Mouse (Mus musculus) natural killer cell, adult 2 months (primary cell): ENCODE results near the gene Zfp326.
"Not testable (repeated sequence)": the region's sequence is repeated elsewhere in the genome, so short reads cannot be mapped to it uniquely, and the experiment has no call there.

Experiments used
- DNase-seq, 2 experiments: peaks; one replicate each; pipeline ENCODE4 v3.0.0; 2022; ENCODE audit warnings: low spot score in 2 of 2

Zfp326 gene

DNA sequence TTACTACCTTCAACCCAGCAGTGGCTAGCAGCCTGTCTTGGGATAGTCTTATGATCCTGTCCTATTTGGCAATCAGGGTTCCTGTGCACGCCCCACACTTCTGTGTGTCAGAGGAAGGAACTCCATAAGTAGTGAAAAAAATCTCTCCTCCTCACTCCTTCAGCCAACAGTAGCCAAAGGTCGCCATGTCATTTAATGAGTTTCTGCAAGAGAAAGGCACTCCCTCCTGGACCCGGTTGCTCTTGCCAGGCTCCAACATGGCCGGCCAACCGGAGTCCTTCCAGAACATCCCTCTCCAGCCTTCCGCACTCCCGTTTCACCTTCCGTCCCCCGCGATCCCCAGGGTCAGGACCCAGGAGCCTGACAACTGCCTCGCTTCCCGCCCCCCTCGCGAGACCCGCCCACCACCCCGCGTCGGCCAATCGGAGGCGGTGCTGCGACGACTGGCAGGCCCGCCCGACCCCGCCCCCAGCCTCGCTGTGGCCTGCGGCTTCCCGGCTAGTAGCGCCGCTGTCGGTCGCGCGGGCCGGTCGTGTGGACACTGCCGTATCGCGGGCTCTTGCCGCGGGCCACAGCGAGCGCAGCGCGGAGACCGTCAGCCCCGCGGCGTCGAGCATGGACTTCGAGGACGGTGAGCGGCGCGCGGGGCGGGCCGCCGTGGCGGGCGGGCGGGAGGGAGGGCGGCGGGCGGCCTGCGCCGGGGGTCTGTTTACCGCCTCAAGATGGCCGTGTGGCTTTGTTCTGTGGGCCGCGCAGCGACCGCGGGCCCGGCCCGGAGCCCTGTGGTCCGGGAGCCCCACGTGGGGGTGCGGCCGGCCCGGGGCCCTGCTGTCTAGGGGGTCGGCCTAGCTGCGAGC lies at the start of gene Zfp326:
Zfp326 (plus strand) TSS at position 498 of the 857 bp plus-strand sequence.
- peak; percentile 71 to 81 for DNase-seq

DNA sequence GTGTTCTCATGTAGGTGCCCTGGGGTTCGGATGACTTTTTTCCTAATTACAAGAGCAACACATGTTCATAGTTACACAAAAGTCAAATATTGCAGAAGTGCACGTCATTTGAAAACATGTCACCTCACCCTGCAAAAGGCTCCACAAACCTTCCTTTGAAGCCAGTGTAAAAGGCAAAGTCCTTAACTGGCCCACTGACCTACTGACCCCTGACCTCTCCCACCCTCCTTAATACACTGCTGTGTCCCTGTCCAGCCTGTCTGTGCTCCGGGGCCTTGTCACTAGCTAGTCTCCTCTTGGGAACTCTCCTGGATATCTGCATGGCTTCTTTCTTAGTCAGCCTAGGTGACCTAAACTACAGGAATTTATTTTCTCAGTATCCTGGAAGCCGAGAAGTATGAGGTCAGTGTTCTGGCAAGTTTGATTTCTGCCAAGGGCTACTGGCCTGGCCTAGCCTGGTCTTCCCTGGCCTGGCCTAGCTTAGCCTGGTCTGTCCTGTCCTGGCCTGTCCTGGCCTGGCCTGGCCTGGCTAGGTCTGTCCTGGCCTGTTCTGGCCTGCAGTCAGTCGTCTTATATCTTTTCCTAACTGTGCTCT lies 49.4 kb upstream of the Zfp326 start:
- no peak for DNase-seq

DNA sequence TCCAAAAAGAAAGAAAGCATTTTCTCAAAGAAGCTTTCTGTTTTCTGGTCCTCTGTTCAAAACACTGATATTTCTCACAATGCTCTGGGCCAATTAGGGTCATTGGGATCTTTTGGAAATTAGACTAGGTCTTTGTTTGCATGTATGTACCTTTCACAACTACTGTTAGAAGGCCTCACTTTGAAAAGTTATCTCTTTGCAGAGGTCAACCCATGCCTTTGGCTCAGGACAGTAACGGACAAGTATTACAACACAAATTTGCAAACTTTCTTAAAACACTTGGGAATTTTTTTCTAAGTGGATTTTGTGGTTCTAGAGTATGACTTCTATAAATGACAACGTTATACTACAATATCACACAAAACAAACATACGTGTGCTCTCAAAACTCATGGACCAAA lies 48.3 kb upstream of the Zfp326 start:
- DNase-seq, result no peak

DNA sequence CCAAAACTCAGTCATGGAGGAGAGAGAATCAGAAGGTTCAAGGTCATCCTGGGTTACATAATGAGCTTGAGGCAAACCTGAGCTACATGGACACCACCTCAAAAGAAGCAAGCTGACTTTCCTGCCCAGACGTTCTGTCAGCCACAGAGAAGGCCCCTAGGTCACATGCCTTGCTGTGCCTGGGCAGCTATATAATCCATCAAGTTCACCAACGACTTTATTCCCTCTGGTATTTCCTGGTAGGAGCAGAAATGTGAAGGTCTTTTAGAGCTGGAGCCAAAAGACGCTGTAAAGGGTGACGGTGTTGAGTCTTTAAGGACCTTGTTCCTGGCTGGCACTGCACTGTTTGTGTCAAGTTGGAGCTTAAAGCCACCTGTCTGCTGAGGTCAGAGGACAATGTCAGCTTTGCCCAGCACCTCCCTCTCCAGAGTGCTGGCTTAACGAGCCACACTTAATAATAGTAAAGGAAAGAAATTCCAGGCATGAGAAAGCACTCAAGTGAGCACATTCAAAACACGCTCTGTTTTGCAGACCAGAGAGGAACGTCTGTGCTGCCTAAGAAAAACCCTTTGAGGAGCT lies 47.3 kb upstream of the Zfp326 start:
- no peak for DNase-seq

DNA sequence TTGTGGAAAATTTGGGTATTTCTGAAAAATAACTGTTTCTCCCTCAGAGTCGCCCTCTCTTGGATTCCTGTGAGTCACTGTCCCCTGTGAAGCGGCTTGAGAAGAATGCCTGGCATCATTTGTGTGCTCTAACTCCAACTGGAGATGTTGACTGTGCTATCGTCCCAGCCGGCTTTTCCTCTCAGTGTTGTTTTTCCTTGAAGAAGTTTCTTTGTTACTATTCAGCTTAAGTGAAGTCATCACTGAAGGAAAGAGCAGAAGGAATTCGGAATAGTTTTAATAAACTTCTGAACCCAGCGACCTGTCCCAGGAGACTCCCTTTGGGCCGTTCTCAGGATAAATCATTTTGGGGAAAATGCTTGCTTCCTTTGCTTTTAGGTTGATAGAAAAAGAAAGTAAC lies 44.2 kb upstream of the Zfp326 start:
- DNase-seq, result no peak

DNA sequence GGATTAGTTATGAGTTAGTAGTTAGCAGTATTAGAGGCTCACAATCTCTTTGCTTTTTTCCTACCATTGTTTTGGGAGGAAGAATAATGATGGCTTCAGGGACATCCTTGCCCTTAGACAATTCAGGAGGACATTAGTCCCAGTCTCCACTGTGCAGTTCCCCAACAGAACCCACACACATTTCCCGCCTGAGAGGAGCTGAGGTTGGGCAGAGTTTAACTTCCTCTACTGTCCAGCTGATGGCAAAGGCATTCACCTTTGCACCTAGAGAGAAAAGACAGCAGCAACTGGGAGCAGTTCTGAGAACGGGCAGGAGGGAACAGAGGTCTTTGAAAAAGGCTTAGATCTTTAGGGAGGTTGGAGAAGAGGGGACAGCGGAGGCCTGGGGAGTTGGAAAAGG lies 42.4 kb upstream of the Zfp326 start:
- no peak for DNase-seq

DNA sequence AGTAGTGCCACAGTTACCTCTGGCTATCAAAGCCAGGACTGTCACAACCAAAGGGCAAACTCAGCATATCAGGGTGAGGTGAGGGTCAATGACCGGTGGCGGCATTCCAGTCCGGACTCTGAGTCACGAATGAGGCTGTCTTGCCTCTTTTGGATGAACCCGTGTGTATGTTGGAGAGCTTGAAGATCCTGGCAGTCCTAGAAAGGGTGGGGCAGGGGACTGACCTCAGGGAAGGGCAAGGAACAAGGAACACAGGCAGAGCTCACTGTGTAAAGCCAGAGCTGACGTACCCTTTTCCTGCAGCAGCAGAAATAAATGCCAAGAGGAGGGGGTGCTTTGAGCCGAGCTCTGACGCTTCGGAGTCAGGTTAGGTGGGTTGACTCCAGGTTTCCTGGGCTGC lies 40.4 kb upstream of the Zfp326 start:
- no peak for DNase-seq

DNA sequence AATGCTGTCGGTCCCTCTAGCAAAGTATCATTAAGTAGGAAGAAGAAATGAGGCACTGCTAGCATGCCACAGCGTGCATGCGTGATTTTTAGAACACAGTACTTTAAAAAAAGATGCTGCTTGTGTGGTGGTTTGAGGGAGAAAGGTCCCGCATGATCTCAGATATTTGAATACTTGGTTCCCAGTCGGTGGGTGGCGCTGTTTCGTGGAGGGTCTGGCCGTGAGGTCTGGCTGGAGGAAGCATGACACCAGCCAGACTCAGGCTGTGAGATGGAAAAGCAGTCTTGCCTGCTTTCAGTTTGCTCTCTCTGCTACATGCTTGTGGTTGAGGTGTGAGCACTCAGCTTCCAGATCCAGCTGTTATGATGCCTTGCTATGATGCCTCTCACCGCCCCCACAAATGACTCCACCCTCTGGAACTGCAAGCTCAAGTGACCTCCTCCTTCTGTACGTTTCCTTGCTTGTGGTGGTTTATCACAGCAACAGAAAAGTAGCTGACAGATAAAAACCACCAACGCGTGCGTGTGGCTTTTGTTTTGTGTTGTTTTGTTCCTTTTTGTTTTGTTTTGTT lies 36.5 kb upstream of the Zfp326 start:
- DNase-seq, result peak in 1 of 2 experiments; percentile 13

DNA sequence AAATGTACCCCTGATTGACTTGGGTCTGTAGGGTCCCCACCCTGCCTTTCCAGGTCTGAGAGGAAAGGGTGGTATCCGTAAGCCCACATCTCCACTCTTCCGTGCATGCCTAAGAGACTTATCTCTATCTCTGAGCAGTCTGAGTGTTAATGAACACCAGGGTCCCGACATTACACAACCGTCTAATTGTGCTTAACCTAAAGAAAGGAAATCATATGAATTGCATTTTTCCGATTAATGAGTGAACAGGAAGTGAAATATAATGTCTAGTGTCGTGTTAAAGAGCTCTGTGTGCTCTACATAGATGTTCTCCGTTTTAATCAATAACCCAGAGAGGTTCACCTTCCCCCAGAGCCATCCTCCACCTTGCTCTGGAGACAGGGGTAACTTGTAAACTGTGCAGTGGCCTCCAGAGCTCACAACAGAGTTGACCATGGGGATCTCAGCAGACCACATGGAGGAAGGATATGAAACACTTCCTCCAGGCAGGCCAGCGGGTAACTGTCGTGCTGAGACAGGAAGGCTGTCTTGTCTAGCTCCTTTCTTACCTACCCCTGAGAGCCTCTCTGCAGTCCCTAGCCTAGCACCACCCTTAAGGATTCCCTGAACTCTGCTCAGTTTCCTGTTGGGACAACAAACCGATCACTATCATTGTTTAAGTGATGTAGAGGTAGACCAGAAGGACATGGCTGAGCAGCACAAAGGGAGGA lies 32.2 kb upstream of the Zfp326 start:
- DNase-seq, result no peak

DNA sequence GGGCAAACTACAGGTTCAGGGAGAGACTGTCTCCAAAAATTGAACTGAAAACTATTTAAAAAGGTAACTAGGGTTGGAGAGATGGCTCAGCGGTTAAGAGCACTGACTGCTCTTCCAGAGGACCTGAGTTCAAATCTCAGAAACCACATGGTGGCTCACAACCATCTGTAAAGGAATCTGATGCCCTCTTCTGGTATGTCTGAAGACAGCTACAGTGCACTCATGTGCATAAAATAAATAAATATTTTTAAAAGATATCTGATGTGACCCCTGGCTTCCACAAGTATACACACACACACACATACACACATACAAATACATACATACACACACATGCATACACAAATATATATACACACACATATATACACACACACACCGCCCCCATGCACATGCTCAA lies 31.3 kb upstream of the Zfp326 start:
- no peak for DNase-seq

DNA sequence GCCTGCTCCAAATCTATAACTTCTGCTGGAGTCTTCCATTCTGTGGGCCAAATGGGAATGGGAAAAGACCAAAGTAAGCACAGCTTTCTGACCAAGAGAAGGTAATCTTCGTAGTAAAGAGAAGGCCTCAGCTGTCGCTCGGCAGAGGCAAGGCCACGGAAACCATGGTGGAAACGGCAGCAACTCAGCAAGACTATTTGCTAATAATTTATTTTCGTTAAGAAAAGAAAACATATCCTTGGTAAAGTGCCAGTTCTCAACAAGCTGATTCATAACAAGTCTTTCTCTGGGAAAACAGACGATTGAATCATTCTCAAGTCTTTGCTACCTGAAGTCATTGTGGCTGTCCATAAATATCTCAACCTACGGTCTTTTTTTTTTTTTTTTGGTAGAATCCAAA lies 28.6 kb upstream of the Zfp326 start:
- DNase-seq, result no peak

DNA sequence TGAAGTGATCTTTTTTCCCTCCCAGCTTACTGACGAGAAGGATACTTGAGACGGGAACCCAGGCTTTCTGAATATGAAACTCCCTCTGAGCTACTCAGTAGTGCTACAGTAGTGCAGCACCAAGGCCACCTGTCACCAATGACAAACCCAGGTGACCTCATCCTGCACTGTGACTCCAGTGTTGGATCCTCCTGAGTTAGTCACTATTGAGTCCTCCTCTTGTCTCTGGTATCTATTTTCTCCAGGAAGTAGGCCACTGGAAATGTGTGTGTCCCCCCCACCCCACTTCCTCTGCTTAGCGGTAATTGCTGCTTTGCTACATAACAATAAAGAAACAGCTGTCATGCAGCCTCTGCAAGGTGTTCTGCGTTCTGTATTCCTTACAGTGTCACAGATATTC lies 27.1 kb upstream of the Zfp326 start:
- DNase-seq, result no peak

DNA sequence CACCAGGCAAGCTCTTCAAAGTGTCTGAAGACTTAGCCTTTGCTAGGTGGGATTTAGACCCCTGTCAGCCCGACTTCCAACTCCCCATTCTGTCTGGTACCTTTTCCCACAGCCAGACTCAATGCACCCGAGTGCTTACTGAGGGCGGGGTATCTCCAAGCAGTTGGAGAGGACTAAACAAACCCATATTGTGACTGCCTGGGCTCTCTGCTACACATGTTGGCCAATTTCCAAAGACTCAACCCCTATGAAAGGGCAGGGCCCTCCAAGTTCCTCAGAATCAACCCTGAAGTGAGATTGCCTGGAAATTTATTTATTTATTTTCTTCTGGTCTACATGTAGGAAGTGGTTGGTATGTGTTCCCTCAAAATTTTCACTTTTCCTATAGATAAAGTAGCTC lies 26.7 kb upstream of the Zfp326 start:
- no peak for DNase-seq

DNA sequence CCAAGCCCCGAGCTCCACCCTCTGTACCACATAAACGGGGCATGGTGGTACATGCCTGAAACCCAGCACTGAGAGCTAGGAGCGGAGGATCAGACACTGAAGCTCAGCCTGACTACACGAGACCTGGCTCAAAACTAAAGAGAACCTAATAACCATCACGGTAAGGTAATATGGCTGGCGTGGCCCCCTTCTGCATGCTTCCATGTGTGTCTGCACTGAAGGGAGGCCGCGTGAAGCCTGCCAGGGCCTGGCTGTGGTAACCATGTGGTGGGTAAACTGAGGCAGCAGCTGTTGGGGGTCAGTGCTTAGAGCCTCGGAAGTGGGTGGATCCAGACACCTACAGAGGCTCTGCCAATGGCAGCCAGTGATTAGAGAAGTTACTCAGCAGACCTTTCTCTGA lies 23.1 kb upstream of the Zfp326 start:
- no peak for DNase-seq

DNA sequence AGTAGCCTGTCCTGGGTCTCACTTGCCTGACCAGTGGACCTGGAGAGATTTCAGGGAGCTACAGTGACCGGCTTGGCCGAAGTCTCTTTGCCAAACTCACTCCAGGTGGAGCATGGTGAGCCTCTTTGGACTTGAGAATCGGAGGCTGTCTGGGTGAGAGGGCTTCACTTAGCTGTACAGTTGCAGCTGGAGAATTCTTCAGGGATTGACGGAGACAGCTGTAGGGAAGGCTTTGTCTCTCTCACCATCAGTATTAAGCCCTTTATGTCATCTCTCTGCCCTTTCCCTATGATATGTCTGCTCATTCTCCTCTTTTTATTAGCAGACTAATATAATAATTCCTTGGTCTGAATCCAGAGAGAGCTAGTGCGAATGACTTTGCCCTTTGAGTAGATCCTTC lies 18.9 kb upstream of the Zfp326 start:
- no peak for DNase-seq

DNA sequence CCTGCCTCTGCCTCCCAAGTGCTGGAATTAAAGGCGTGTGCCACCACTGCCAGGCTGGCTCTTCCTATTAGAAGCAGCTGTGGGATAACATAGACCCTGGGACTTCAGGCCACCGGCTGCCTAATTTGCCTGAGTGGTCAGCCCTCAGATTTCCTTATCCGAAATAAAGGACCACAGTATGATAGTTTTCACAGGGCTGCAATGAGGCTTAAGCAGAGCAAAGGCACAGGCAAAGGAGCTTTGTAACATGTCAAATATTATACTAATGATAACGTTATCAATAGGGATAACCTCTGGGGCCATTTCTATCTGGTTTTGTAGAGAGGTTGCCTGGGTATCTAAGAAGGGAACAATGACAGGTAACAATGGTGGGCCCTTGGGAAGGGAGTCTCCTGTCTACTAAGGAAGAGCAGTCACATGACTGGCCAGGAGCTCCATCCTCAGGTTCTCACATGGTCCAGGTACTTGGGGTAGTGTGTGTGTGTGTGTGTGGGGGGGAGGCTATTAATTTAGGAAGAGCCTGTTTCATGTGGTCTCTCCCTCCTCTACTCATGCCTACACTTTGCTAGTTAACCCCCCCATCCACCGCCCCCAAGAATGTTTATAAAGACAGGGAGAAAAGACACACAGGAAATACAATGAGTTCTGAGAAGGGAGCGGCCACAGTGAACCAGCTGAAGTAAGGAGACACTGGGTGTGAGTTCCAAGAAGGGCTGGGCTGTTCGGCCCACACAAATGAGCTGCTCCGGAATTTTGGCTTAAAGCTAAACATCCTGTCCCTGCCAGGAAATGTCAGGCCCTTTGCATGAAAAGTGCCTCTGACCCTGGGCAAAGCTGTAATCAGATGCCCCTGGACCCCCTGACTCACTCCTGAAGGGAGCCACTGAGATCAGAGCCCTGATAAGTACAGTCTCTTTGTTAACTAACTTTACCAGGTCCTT lies 17.3 kb upstream of the Zfp326 start:
- no peak for DNase-seq

DNA sequence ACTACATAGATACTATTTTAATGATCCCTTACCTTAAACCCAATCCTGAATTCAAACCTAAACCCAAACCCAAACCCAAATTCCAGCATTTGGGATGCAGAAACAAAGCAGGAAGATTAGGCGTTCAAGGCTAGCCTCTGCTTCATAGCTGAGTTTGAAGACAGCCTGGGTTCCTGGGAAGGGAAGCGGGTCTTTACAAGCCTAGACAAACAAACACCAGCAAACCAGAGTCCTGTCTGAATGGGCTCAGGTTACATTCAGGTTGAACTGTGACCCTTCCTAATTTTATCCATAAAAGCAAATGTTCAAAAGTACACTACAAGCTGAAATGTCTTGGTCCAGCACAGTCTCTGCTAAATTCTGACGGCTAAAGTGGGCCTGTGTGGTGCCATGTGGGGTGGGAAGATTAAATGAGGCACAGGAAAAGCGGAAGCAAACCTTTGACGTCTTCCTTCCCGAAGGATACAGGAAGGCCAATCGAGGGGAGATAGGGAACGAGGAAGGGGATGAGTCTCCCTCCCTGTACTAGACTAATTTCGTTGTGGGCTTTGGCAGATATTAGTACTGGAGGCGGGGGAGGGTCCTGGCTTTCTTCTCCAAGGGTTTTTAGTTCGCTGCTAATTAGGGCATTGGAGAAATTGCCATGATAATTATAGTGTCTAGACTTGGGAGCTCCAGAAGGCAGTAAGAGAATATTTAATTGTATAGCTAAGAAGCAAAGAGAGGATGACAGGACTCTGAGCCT lies 16.5 kb upstream of the Zfp326 start:
- DNase-seq, result no peak

DNA sequence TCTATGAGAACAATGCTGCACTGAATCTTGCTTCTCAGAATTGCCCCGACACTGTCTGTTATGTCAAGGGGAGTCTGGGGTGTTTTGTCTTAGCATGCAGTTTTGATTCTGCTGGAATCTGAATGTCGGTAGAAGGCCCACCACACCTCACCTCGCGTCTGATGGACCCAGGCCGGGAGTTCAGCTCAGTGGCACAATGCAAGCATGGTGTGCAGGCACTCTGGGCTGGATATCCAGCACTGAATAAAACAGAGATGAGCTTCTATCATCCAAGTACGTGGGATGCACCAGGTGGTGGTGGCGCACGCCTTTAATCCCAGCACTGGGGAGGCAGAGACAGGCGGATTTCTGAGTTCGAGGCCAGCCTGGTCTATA lies 15.9 kb upstream of the Zfp326 start:
- DNase-seq, result no peak

DNA sequence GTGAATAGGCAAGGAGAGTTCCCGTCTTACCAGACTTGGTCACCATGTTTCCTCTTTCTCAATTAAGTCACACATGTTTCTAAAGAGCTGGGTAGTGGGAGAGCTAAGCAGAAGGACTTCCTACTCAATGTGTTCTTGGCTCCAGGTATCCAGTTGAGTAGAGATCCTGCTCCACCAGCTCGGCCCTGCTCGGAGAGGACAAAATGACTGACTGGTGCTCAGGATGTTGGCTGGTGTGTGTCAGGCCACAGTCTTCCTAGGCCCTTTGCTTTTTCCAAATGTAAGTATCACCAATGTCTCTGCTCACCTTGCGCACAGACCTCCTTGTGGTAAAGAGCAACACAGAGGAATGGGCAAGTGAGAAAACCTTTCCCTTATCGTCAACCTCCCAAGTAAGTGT lies 14.7 kb upstream of the Zfp326 start:
- no peak for DNase-seq

DNA sequence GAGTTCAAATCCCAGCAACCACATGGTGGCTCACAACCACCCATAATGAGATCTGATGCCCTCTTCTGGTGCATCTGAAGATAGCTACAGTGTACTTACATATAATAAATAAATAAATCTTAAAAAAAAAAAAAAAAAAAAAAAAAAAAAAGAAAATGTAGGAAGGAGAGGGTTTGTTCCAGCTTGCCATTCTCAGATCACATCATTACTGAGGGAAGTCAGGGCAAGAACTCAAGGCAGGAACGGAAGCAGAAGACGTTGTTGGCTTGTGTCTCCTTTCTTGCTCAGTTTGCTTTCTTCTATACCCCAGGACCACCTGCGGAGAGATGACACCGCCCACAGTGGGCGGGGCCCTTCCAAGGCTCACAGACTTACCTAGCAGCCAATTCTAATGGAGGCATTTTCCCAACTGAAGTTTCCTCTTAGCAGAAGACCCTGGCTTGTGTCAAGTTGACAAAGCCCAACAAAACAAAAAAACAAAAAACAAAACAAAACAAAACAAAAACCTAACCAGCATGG lies 11.2 kb upstream of the Zfp326 start:
- DNase-seq, result not testable (repeated sequence)
